Mouse (Mus musculus) Patski (cell line): Measurements from ENCODE around the gene Arsb. TPM values are rescaled to one million over a fixed set of nuclear protein-coding genes. Genes with fewer than 3 reads are reported as not detected.

Experiments used
- ATAC-seq: fragments of 100-300 bp; one replicate; pipeline ENCODE4 v1.8.0; 2021
- CTCF ChIA-PET: fragments of 350-600 bp; sonication (Branson Sonifier 250); formaldehyde crosslinking; loops from one replicate; lab custom pipeline; 2022; ENCODE audit warnings: inconsistent platforms; lab: Charles Lee
- POLR2A ChIA-PET: fragments of 350-600 bp; sonication (Branson Sonifier 250); formaldehyde crosslinking; loops from one replicate; lab custom pipeline; 2022; ENCODE audit warnings: antibody characterized with exemption, inconsistent platforms; lab: Charles Lee
- DNase-seq: peaks from one replicate; pipeline ENCODE4 v3.0.0-alpha.2; 2011; ENCODE audit warnings: low read depth, low spot score
- H3K27me3 ChIP-seq: fragments of 371-371 bp; one replicate; pipeline ENCODE4 v1.5.1; 2021
- CTCF ChIP-seq: fragments of 100-300 bp; IDR thresholded peaks from one replicate; pipeline ENCODE4 v1.5.1; 2021
- in situ Hi-C: fragments of 300-500 bp; cut with MboI; formaldehyde crosslinking; loops from 3 replicates; pipeline ENCODE4 v1.11.1; 2018; ENCODE audit warnings: low pct_unique_long_range_greater_than_20kb, mixed read lengths
- polyA plus RNA-seq: library from polyadenylated mRNA; unstranded; gene quantifications from one replicate; pipeline ENCODE4 v1.2.3, GENCODE M21; 2021

Gene Arsb
- polyA plus RNA-seq, 1 experiment from 2014 or later = 82.1 TPM

- POLR2A ChIA-PET = no interaction called here
- no peak for ATAC-seq
- H3K27me3 ChIP-seq = no peaks in the 10 kb centered on the region
- in situ Hi-C loops = no loop called here
- no peak for DNase-seq
- no peak for TF ChIP-seq CTCF
- CTCF ChIA-PET = interaction anchor here (1.9 kb wide), 1 partner anchor 32 kb away, joined by 5 read pairs; no protein-coding TSS in a partner anchor
These were observed 129.7 kb downstream of the Arsb start for GRCm38 (mm10) chr13:93900934-93901626.

DNA sequence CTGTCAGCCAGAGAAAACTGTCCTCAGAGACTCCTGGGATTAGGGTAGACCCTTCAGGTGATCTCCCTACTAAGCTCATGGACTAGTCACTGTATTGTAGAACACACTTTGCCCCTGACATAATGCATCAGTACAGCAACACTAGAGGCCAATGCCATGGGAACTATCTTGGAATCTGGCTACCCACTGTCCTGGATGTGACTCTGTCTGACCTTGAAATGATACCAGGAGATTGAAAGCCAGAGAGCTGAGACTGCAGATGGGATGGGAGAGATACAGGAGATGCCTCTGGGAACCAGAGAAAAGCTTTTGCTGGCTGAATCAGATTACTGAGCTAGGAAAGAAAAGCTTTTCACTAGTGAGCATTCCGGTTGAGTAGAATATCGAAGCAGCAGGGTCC is 130.7 kb downstream of the Arsb start:
- H3K27me3 ChIP-seq = no peaks in the 10 kb centered on the region
- in situ Hi-C loops = no loop called here
- ChIA-PET CTCF (interaction anchor here (0.7 to 1.9 kb wide), 2 partner anchors 9 to 33 kb away, joined by 3 to 5 read pairs; no protein-coding TSS in a partner anchor), POLR2A (interaction anchor here (0.6 kb wide), 1 partner anchor 136 kb away, joined by 3 read pairs; no protein-coding TSS in a partner anchor)
- ATAC-seq (no peak), DNase-seq (no peak)
- no peak for TF ChIP-seq CTCF

DNA sequence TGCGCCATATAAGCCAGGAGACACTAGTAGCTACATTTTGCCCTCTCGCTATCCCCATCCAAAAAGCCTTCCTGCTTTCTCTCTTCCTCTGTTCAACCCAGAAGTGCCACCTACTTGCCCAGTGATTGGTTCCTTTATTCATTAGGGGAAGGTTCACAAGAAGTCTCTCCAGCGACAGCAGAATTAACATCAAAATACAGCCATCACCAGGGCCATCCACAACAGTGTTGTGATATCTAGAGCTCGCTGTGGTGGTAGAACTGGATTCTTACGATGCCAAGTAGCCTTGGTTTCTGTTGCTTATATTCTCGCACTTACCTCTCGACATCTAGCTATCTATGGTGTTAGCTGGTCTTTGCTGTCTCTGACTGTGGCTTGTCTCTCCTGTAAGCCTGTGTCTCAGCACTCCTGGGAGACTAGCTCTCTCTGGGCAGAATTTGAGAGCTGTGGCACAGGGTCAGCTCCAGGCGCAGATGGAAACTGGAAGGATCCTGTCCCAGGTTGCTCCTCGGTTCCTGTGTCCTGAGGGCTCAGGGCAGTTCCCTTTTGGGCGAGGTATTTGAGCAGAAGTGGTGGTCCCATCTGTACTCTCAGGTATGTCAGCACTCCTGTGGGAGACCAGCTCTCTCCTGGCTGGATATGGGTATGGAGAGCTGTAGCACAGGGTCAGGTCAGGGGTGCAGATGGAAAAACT is 135.3 kb downstream of the Arsb start:
- DNase-seq (no peak), ATAC-seq (no peak)
- no peaks in the 10 kb centered on the region for H3K27me3 ChIP-seq
- no peak for TF ChIP-seq CTCF
- ChIA-PET POLR2A (no interaction called here), CTCF (interaction anchor here (1.0 to 1.2 kb wide), 2 partner anchors 10 to 12 kb away, joined by 4 read pairs; no protein-coding TSS in a partner anchor)
- in situ Hi-C loops = no loop called here

GRCm38 (mm10) chr13:93907971-93908370 is 136.5 kb downstream of the Arsb start:
- ChIA-PET POLR2A (no interaction called here), CTCF (no interaction called here)
- no peak for TF ChIP-seq CTCF
- no peaks in the 10 kb centered on the region for H3K27me3 ChIP-seq
- DNase-seq (no peak), ATAC-seq (no peak)
- in situ Hi-C loops = no loop called here

DNA sequence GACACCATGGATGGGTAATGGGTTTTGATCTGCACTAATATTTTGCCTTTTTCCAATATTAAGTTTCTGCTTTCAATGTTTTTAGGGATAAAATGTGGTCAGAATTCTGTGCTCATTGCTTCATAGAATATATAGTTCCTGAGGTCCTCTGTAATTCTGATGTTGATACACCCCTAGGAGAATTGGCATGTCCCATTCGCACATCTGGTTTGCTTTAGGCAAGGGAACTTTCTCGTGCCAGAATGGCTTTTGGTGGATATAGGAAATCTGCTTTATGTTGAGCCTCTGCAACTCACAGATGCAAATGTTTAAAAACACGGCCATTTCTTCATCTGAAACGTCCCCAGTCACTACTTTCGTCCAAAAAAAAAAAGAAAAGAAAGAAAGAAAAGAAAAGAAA is 138.4 kb downstream of the Arsb start:
- TF ChIP-seq CTCF = no peak
- ChIA-PET CTCF (no interaction called here), POLR2A (no interaction called here)
- ATAC-seq (no peak), DNase-seq (no peak)
- H3K27me3 ChIP-seq = no peaks in the 10 kb centered on the region
- in situ Hi-C loops = no loop called here

GRCm38 (mm10) chr13:93911037-93911436 is 139.6 kb downstream of the Arsb start:
- TF ChIP-seq CTCF = no peak
- POLR2A ChIA-PET = interaction anchor here (0.7 kb wide), 1 partner anchor 27 kb away, joined by 3 read pairs; no protein-coding TSS in a partner anchor
- no peaks in the 10 kb centered on the region for H3K27me3 ChIP-seq
- in situ Hi-C loops = no loop called here
- ATAC-seq (no peak), DNase-seq (no peak)
- CTCF ChIA-PET = interaction anchor here (1.0 kb wide), 1 partner anchor 9 kb away, joined by 3 read pairs; no protein-coding TSS in a partner anchor

DNA sequence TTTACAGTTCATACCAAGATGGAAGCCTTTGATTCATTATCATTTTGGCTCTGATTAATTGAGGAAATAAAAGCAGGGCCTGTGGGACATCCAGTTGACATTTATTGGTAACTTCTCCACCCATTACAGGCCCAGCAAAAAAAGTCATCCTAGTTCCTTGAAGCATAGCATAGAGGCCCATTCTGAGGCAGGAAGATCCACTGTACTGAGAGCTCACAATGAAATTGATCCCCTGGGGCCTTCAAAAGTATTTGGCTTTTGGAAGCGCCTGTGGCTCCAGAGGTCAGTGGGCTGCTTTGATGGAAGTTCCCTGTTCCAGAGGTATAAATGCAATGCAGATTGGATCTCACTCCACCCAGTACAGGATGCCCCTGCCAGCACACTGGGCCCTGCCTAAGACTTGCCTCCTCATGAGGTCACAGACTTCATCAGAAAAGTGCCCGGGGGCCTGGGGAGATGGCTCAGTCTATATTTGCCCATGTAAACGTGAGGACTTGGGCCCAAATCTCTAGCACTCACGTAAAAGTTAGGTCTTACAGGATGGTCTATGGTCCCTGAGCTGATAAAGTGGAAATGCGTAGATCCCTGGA is 141.0 kb downstream of the Arsb start:
- CTCF ChIA-PET = interaction anchor here (1.0 to 1.4 kb wide), 2 partner anchors 10 to 20 kb away, joined by 3 to 4 read pairs; no protein-coding TSS in a partner anchor

GRCm38 (mm10) chr13:93914206-93914605 is 142.8 kb downstream of the Arsb start:
- DNase-seq = no peak
- no peak for ATAC-seq
- H3K27me3 ChIP-seq = no peaks in the 10 kb centered on the region
- TF ChIP-seq CTCF = no peak
- CTCF ChIA-PET = interaction anchor here (1.1 kb wide), 1 partner anchor 10 kb away, joined by 3 read pairs; no protein-coding TSS in a partner anchor
- POLR2A ChIA-PET = no interaction called here
- in situ Hi-C loops = no loop called here

More for the DNA sequence above, 141.0 kb downstream of the Arsb start:
- POLR2A ChIA-PET = no interaction called here
- no peak for ATAC-seq
- in situ Hi-C loops = no loop called here
- no peak for TF ChIP-seq CTCF
- DNase-seq = no peak
- no peaks in the 10 kb centered on the region for H3K27me3 ChIP-seq

DNA sequence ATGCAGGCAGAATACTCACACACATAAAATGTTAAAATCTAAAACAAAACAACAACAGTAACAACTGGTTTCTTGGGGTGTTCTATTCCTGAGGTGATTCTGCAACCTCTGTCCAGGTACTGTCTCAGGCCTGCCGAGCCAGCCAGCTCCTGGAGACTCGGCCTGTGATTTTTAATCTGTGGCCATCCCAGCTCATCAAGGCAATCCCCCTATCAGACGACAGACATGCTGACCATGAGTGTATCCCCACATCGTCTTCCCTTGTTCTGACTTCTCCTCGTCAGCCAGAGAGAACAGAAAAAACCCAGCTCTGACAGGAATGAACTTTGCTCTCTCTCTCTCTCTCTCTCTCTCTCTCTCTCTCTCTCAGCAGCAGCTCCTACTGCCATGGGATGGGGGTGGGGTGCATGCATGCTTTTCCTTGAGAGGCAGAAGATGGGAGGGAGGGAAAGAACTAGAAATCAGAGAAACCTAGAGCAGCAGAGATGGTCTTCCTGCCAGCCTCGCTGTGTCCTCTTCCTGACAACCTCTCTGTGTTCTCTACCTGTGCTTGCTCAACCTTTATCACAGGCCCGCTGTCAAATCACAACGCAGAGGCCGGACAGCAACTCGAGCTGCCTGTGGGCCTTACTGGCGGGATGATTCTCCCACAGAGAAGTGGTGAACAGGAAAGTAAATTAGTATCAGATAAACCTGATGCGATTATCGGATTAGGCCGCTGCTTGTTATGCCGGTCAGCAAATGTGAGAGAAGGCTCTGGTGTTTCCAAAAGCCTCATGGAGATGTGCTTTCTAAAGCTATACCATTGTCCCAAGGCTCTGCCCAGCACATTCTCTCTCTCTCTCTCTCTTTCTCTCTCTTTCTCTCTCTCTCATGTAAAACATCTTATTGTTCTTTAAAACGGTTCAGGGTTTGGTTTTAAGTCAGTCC is 144.5 kb downstream of the Arsb start:
- ATAC-seq = no peak
- in situ Hi-C loops = no loop called here
- ChIA-PET CTCF (no interaction called here), POLR2A (no interaction called here)
- H3K27me3 ChIP-seq = no peaks in the 10 kb centered on the region
- no peak for TF ChIP-seq CTCF
- no peak for DNase-seq

GRCm38 (mm10) chr13:93919536-93919935 is 148.1 kb downstream of the Arsb start:
- no peak for DNase-seq
- no peak for TF ChIP-seq CTCF
- no peak for ATAC-seq
- in situ Hi-C loops = no loop called here
- POLR2A ChIA-PET = no interaction called here
- H3K27me3 ChIP-seq = no peaks in the 10 kb centered on the region
- CTCF ChIA-PET = interaction anchor here (0.8 kb wide), 1 partner anchor 16 kb away, joined by 3 read pairs; no protein-coding TSS in a partner anchor
